Mouse (Mus musculus) erythroblast, embryonic 14.5 days (primary cell): ENCODE results near the gene Wwox. TPM values are rescaled to one million over a fixed set of nuclear protein-coding genes. Genes with fewer than 3 reads are reported as not detected.

ENCODE experiments used
- H3K27me3 ChIP-seq: 2 replicates; pipeline ENCODE4 v1.6.1; 2012; ENCODE audit warnings: inconsistent platforms; ENCODE audit not compliant: control insufficient read depth
- H3K36me3 ChIP-seq: 2 replicates; pipeline ENCODE4 v1.6.1; 2012; ENCODE audit warnings: mild to moderate bottlenecking, inconsistent platforms; ENCODE audit not compliant: control insufficient read depth
- H3K4me1 ChIP-seq: 2 replicates; pipeline ENCODE4 v1.6.1; 2012; ENCODE audit warnings: inconsistent platforms; ENCODE audit not compliant: control insufficient read depth
- H3K4me3 ChIP-seq: replicated peaks from 2 replicates; pipeline ENCODE3; 2012; ENCODE audit warnings: moderate library complexity, mild to moderate bottlenecking, inconsistent platforms
- H3K9me3 ChIP-seq: 2 replicates; pipeline ENCODE4 v1.6.1; 2012; ENCODE audit warnings: low read length, inconsistent platforms, mixed read lengths; ENCODE audit not compliant: control insufficient read depth
- GATA1 ChIP-seq: IDR thresholded peaks from 2 replicates; pipeline ENCODE4 v1.6.1; 2012; ENCODE audit warnings: low read length, inconsistent platforms, mixed read lengths
- TAL1 ChIP-seq: IDR thresholded peaks from 3 replicates; pipeline ENCODE4 v1.6.1; 2012; ENCODE audit warnings: low read length, inconsistent platforms, mixed read lengths
- polyA plus RNA-seq: library from polyadenylated mRNA; stranded (reverse); fragments of >175 nt; gene quantifications from 2 replicates; pipeline ENCODE4 v1.2.3, GENCODE M21; 2012

Wwox gene
- polyA plus RNA-seq, 1 experiment, result 0.18 TPM

DNA sequence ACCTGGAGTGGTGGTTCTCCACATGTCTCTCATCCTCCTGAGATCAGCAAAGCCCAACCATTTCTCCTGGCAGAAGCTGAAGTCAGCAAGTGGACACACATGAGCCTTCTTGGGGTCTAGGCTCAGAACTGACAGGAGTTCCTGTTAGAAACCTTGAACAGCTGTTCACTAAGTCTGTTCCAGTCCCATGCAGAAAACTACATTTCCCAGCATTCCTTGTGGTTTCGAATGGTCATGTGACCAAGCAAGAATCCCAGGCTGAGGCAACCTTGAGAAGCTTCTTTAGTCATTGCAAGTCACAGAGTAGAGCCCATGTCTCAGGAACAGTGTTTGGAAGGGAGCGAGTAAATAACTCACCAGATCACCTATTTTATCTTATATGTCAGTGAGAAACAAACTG lies 757.4 kb downstream of the Wwox start:
- peaks cover 15% of the 10 kb centered on the region; the same call in 1 of the 2 replicates for H3K9me3 ChIP-seq
- H3K4me1 ChIP-seq, result no peaks in the 10 kb centered on the region
- no peaks in the 10 kb centered on the region for H3K36me3 ChIP-seq
- no peaks in the 10 kb centered on the region; the same call in 1 of the 2 replicates for H3K27me3 ChIP-seq
- no peak overlapping the region for H3K4me3 ChIP-seq
- TF ChIP-seq GATA1, result no peak
- no peak for TF ChIP-seq TAL1

DNA sequence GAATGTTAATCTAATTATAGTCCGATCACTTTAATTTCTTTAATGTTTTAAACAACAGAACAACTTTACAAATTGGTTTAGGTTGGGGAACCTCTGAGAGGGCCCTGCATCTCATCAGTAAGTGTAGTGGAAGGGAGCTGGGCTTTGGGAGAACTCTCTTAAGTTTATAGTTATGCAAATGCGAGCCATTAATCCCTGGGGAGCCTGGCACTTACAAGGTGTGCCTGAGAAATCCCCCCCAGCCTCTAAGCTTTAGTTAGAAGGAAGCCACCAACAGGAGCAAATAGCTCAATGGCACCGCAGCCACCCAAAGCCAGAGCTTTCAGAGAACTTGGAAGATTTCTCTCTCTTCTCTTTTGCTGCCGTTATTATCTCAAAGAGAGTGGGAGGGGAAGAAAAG lies 759.7 kb downstream of the Wwox start:
- H3K9me3 ChIP-seq, result peaks cover 12% of the 10 kb centered on the region; the same call in 1 of the 2 replicates
- no peak overlapping the region for H3K4me3 ChIP-seq
- no peaks in the 10 kb centered on the region for H3K36me3 ChIP-seq
- no peaks in the 10 kb centered on the region; the same call in 1 of the 2 replicates for H3K27me3 ChIP-seq
- TF ChIP-seq TAL1, result no peak
- no peak for TF ChIP-seq GATA1
- H3K4me1 ChIP-seq, result no peaks in the 10 kb centered on the region

DNA sequence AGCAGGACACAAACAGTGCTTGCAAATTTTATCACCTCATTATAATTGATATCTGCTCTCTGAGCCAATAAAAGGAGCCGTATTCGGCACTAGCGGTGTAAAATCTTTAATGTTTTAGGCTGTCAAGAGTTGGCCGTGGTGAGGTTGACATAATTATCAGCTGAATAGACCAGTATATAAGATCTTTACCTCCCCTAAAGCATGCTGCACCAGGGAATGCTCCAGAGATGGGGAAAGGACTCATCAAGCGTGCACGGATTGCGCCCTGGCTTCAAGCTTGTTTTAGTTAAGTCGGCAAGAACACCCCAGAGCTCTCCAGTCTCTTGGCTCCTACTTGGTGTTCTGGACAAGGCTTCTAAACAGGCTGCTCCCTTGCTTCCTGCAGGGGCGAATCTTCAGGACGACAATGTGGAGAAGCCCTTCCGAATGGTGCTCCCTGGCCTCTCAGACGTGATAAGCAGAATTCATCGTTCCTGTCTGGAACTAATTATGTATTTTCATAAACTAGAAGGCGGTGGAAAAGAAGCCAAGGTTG lies 760.2 kb downstream of the Wwox start:
- Histone ChIP-seq H3K4me3 (no peak overlapping the region), H3K27me3 (no peaks in the 10 kb centered on the region; the same call in 1 of the 2 replicates), H3K4me1 (no peaks in the 10 kb centered on the region), H3K9me3 (peaks cover 12% of the 10 kb centered on the region; the same call in 1 of the 2 replicates), H3K36me3 (no peaks in the 10 kb centered on the region)
- TF ChIP-seq GATA1, result no peak

DNA sequence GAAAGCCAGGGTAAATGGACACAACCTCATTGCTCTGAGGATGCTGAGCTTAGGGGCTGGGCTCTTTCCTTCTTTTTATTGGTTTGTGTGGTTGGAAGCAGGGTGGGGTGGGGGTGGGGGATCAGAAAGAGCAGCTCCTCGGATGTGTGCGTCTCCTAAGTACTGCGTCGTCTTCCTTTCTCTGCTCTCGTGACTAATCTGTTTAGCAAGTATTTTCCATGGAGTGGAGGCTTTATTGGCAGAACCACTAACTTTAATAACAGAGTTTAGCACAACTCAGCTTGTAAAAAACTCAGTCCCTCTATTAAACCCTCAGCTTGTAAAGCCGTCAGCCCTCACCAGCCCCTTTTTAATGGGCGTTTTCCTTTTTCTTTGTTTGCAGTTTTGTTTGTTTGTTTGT lies 762.3 kb downstream of the Wwox start:
- Histone ChIP-seq H3K4me1 (no peaks in the 10 kb centered on the region), H3K9me3 (no peaks in the 10 kb centered on the region), H3K36me3 (no peaks in the 10 kb centered on the region), H3K27me3 (no peaks in the 10 kb centered on the region; the same call in 1 of the 2 replicates), H3K4me3 (no peak overlapping the region)
- no peak for TF ChIP-seq GATA1
- no peak for TF ChIP-seq TAL1

DNA sequence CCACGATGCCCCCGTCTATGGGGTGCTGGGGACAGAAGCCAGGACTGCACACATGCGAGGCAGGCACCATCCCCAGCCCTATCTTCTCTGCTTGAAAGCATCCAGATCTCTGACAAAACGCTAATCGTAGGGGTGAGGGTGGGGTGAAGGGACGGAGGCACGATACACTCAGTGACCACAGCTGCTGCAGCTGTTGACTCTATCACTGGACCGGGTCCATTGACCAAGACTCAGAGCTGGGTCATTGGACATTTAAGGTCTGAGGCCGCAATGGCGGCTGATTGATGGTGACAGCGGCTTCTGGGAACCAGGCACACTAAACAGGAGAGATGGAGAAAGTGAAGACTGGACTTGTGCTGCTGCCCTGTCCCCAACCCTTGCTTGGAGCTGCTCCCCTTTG lies 768.0 kb downstream of the Wwox start:
- Histone ChIP-seq H3K36me3 (no peaks in the 10 kb centered on the region), H3K4me3 (no peak overlapping the region), H3K9me3 (peaks cover 2% of the 10 kb centered on the region; the same call in 1 of the 2 replicates), H3K4me1 (no peaks in the 10 kb centered on the region), H3K27me3 (no peaks in the 10 kb centered on the region)
- TF ChIP-seq GATA1 (no peak), TAL1 (no peak)

DNA sequence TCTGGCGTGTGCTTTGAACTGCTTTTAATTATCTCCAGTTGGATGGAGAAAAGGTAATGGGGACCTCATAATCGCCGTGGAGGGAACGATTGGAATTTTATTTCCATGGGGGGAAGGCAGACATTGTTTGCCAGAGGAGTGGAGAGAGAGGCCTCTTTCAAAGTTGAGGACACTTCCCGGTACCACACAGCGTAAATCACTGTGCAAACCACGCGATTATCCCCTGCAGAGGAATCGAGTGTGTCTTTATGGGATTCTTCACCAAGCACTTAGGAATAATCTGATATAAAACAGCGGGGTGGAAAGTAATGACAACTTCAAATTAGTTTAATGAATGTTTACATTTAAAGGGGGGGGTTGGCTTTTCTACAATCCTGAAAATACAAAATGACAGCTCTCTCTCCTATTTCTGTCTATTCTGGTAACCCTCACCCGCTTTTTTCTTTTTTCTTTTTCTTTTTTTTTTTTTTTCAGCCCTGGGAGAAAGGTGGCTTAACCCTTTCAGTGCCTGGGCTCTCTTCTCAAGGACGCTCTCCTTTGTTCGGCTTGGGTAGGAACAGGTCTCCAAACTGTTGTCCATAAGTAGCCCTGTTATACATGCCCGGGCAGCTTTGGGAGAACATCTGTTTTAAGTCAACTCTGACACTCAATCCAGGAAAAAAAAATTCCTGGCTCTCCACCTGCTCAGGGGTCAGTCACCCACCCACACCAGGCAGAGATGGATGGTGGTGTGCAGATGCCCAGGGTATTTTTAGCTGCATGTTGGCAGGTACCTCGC lies 769.1 kb downstream of the Wwox start:
- Histone ChIP-seq H3K4me1 (no peaks in the 10 kb centered on the region), H3K4me3 (no peak overlapping the region), H3K36me3 (no peaks in the 10 kb centered on the region), H3K9me3 (peaks cover 2% of the 10 kb centered on the region; the same call in 1 of the 2 replicates), H3K27me3 (no peaks in the 10 kb centered on the region)
- TF ChIP-seq GATA1, result no peak
- TF ChIP-seq TAL1, result no peak

DNA sequence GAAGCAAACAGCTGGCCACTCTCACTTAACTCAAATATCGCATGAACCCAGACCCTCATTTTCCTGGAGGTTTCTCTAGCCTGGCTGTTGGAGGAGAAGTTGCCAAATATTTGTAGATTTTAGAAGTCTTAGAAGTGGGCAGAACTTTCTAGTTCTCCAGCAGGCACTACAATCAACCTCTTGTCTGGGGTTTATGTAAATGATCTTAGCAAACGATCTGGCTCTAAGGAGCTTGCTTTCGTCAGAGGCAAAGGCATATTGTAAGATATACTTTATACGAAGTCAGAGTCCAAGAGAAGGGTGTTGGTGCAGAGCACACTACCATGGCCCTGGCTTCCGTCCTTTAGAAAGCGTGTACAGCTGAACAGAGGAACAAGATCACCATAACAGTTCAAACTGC lies 770.6 kb downstream of the Wwox start:
- no peaks in the 10 kb centered on the region for H3K4me1 ChIP-seq
- TF ChIP-seq TAL1 (no peak), GATA1 (no peak)
- H3K27me3 ChIP-seq, result no peaks in the 10 kb centered on the region
- H3K9me3 ChIP-seq, result peaks cover 2% of the 10 kb centered on the region; the same call in 1 of the 2 replicates
- H3K4me3 ChIP-seq, result no peak overlapping the region
- no peaks in the 10 kb centered on the region for H3K36me3 ChIP-seq

DNA sequence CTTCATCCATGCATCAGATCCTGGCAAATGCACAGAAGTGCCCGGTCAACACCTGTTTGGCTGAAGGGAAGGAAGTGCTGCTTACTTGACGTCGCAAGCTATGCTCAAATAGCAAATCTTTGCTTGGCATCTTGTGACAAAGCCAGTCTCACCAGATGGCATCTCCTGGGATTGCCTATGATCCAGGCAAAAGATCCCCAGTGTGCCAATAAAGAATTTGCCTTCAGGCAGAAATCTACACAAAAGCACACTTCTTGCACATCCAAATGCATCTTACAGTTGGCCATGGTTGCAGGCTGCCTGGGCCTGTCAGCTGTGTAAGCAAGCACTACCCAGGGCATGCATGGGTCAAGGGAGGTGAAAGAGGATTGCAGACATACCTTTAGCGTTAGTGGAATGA lies 773.7 kb downstream of the Wwox start:
- TF ChIP-seq TAL1 (no peak), GATA1 (no peak)

DNA sequence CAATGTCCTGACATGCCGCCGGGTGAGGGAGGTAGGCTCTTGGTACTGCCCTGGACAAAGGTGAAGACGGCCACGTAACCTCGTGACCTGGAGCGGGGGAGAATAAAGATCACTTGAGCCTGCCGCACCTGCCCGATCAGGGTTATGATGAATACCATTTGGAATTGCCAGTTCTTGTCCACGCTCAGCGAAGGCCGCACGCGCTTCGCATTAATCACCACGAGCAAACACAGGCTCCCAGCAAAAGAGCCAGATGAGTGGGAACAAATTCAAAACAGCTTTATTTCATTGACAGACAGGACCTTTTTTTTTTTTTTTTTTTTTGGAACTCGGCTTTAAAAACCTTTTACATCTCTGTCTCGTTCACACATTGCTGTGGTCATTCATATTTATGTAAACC lies 775.4 kb downstream of the Wwox start:
- Histone ChIP-seq H3K36me3 (no peaks in the 10 kb centered on the region), H3K4me3 (no peak overlapping the region), H3K27me3 (no peaks in the 10 kb centered on the region), H3K9me3 (no peaks in the 10 kb centered on the region), H3K4me1 (no peaks in the 10 kb centered on the region)
- TF ChIP-seq TAL1, result no peak
- no peak for TF ChIP-seq GATA1

More for the DNA sequence above, 773.7 kb downstream of the Wwox start:
- no peaks in the 10 kb centered on the region for H3K4me1 ChIP-seq
- H3K36me3 ChIP-seq, result no peaks in the 10 kb centered on the region
- no peak overlapping the region for H3K4me3 ChIP-seq
- no peaks in the 10 kb centered on the region for H3K27me3 ChIP-seq
- peaks cover 2% of the 10 kb centered on the region; the same call in 1 of the 2 replicates for H3K9me3 ChIP-seq

DNA sequence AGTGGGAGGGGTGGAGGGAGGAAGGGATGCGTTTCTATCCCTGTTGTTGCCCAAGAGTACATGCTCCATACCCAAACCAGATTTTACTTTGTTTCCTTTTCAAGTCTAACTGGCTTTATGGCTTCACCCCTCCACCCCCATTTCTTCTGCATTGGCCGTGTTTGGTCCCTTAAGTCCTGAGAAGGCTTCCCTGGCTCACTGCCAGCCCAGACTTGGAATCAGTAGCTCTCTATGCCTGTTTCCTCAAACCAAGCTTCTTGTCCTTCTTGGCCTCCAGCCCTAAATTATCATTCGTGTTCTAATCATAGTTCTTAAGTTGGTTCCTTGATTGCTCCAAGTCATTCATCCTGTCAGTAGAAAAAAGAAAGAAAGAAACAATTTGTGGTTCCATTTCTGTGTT lies 777.3 kb downstream of the Wwox start:
- H3K4me3 ChIP-seq, result no peak overlapping the region
- H3K27me3 ChIP-seq, result no peaks in the 10 kb centered on the region
- no peaks in the 10 kb centered on the region for H3K4me1 ChIP-seq
- TF ChIP-seq GATA1 (no peak), TAL1 (no peak)
- H3K9me3 ChIP-seq, result no peaks in the 10 kb centered on the region; the same call in 1 of the 2 replicates
- H3K36me3 ChIP-seq, result no peaks in the 10 kb centered on the region
